Mouse (Mus musculus) left cerebral cortex, postnatal 4 days (tissue): ENCODE data around the gene Rfx3. TPM values are rescaled to one million over a fixed set of nuclear protein-coding genes. Genes with fewer than 3 reads are reported as not detected.

Experiments used
- DNase-seq: peaks from one replicate; pipeline ENCODE4 v3.0.0-alpha.2; 2022
- intact Hi-C: fragments of 180-260 bp; cut with DNase I; formaldehyde crosslinking; loops from one replicate; pipeline ENCODE4 v1.15.1; 2025
- total RNA-seq, 2 experiments: library from RNA; stranded (reverse); gene quantifications; 2 replicates each; pipeline ENCODE4 v1.2.3; 2021

Gene Rfx3
- total RNA-seq, 2 experiments from 2014 or later, result 83.3 to 96.0 TPM

DNA sequence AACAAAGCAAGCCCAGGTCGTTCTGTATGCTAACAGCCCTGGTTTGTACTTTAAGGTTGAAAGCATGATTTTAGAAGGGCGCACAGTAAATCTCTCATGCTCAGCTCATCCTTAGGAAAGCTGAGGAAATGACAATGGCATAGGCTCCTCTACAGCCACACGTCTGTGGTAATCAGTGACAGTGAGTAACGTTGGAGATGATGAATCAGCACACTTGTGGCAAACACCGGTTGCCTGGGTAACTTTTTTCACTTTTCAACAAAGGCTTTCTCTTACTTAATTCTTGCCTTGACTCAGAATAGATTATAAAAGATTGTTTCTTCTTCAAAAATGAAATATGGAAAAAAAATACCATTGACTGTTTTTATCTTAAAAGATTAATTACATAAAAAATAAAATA lies 104.0 kb downstream of the Rfx3 start:
- DNase-seq, result no peak
- intact Hi-C loops, result no loop called here

DNA sequence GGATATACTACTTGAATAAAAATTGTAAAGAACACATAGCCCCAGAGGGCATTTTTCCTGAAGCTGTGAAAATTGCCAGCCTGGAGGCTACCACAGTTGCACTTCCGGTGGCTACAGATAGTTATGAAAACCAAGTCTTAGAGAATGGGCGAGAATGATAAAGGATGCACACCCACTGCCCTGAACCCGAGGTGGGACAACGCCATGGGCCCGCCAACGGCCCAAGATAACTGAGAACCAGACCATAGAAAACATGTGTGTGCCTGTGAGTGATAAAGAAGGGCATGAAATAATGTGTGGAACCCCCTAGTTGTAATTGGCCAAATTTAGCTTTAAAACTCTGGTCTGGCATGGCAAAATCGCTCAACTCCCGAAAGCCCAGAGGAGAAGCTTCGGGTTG lies 105.0 kb downstream of the Rfx3 start:
- intact Hi-C loops, result no loop called here
- no peak for DNase-seq

- no peak for DNase-seq
- intact Hi-C loops, result no loop called here
Measured at GRCm38 (mm10) chr19:27905172-27905571, 105.8 kb downstream of the Rfx3 start.

GRCm38 (mm10) chr19:27904655-27905054 lies 106.3 kb downstream of the Rfx3 start:
- intact Hi-C loops, result no loop called here
- no peak for DNase-seq

- no peak for DNase-seq
- intact Hi-C loops, result no loop called here
Measured at GRCm38 (mm10) chr19:27904209-27904608, 106.8 kb downstream of the Rfx3 start.

DNA sequence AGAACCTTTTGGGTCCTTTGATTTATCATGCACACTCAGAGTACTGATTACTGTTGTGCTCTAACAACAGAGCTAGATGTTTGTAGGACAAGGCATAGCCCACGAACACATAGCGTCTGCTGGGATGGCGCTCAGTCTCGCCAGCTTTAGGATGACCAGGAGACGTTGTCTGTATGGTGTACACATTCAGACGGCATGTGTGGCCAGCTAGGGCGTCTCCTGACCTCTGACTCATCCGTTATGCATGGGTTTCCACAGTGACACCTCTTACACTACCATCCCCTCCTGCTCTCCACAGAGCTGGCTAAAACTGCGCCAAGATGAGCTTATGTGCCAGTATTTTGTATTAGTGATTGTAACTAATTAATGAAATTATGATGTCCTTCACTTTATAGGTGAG lies 108.4 kb downstream of the Rfx3 start:
- DNase-seq, result no peak

GRCm38 (mm10) chr19:27901693-27902092 lies 109.3 kb downstream of the Rfx3 start:
- no peak for DNase-seq
- intact Hi-C loops, result no loop called here

More for the DNA sequence above, 108.4 kb downstream of the Rfx3 start:
- intact Hi-C loops, result no loop called here

GRCm38 (mm10) chr19:27884520-27884919 lies 126.4 kb downstream of the Rfx3 start:
- no peak for DNase-seq
- intact Hi-C loops, result no loop called here

GRCm38 (mm10) chr19:27877429-27877828 lies 133.5 kb downstream of the Rfx3 start:
- no peak for DNase-seq
- intact Hi-C loops, result no loop called here

DNA sequence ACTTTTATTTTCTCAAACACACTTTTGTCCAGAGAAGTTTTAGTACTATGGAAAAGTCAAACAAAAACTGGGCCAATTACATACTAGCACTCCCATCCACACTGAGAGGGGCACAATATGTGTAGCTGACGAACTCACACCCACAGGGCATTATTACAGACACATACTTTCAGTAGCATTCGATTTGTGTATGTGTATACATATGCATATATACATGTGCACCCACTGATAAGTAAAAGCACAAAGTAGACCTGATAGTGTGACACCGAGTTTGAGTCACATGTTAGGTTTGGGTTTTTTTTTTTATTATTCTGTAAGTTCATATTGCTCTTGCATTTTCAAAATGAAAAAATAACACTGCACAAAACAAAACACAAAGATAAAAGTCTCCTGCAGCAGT lies 140.2 kb downstream of the Rfx3 start:
- no peak for DNase-seq
- intact Hi-C loops, result no loop called here

GRCm38 (mm10) chr19:27859641-27860040 lies 151.3 kb downstream of the Rfx3 start:
- DNase-seq, result no peak
- intact Hi-C loops, result no loop called here

- no peak for DNase-seq
- intact Hi-C loops, result no loop called here
Measured at GRCm38 (mm10) chr19:27848946-27849345, 162.0 kb downstream of the Rfx3 start.

GRCm38 (mm10) chr19:27847055-27847454 lies 163.9 kb downstream of the Rfx3 start:
- intact Hi-C loops, result no loop called here

GRCm38 (mm10) chr19:27838635-27839034 lies 172.3 kb downstream of the Rfx3 start:
- peak; percentile 15 for DNase-seq
- intact Hi-C loops, result no loop called here

More at GRCm38 (mm10) chr19:27847055-27847454, 163.9 kb downstream of the Rfx3 start:
- no peak for DNase-seq

DNA sequence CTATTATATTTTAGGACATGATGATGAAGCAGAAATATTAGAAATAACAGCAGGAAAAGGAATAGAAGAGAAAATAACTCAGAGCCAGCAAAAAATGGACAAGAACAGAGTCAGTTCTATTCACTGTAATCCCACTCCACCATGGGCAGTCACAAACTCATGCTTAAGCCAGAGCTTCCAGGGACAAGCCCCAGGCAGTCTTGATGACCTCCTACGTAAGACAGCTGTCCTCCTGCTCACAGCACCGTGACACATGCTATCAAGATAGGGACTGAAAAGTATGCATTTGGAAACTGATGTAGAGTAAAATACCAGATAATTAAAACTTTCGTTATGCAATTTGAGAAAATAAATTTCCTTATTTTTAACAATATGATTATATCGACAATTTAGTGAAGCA lies 172.9 kb downstream of the Rfx3 start:
- intact Hi-C loops, result no loop called here

GRCm38 (mm10) chr19:27832448-27832847 lies 178.5 kb downstream of the Rfx3 start:
- DNase-seq, result no peak
- intact Hi-C loops, result no loop called here

More for the DNA sequence above, 172.9 kb downstream of the Rfx3 start:
- DNase-seq, result no peak

- intact Hi-C loops, result no loop called here
- no peak for DNase-seq
Measured at GRCm38 (mm10) chr19:27828316-27828715, 182.7 kb downstream of the Rfx3 start.

- intact Hi-C loops, result no loop called here
- DNase-seq, result no peak
Measured at GRCm38 (mm10) chr19:27817661-27818060, 193.3 kb downstream of the Rfx3 start.

- DNase-seq, result peak; percentile 10
- intact Hi-C loops, result no loop called here
Measured at GRCm38 (mm10) chr19:27780030-27780429, 230.9 kb downstream of the Rfx3 start.

GRCm38 (mm10) chr19:27770716-27771265 lies 240.2 kb downstream of the Rfx3 start:
- intact Hi-C loops, result no loop called here
- DNase-seq, result peak; percentile 11

GRCm38 (mm10) chr19:27768444-27768843 lies 242.5 kb downstream of the Rfx3 start:
- intact Hi-C loops, result no loop called here
- DNase-seq, result peak; percentile 46

DNA sequence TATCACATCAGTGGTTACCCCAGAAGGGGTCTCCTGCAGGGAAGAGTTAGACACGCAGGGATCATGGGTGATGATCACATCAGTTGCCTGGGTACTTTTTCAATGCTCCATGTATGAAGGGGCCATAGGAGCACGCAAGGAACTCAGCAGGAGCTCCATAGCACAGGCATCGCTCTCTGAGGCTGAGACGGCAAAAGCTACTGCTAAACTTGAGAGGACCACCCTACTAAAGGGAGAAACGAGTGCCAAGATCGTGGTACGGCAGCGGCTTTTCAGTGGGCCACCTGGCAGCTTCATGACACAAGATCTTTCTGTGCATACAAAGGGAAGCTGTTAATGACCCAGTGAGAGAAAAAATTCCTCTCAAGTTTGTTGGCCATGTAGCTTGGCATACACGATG lies 250.7 kb downstream of the Rfx3 start:
- intact Hi-C loops, result no loop called here
- DNase-seq, result no peak

DNA sequence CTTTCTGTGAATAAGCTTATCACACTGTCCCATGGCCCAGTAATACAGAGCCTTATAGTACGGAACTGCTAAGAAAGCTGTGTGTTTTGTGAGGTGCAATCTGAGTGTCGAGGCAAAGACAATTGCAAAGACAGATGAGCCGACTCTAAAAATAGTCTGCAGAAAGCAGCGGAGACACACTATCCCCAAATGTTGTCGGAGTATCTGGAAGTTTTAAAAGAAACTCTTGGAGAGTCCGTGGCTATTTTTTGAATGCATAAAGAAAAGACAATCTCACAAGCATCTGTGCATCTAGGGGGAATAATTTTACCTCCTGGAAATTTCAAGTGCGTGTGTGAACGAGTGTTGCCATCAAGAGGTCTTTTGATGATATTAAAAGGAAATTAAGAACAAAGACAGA lies 251.6 kb downstream of the Rfx3 start:
- intact Hi-C loops, result no loop called here
- no peak for DNase-seq
